Mouse (Mus musculus) hindbrain, embryonic 12.5 days (tissue): ENCODE measurements around the gene Epha10. TPM values are rescaled to one million over a fixed set of nuclear protein-coding genes. Genes with fewer than 3 reads are reported as not detected.

Experiments used
- ATAC-seq: fragments of 200-750 bp; cut with Nextera tagmentation; 2 replicates; pipeline ENCODE4 v1.8.0; 2017; ENCODE audit warnings: moderate TSS enrichment; ENCODE audit not compliant: low FRiP score
- H3K27ac ChIP-seq: fragments of 300-500 bp; sonication (generic); 2 replicates; pipeline ENCODE4 v1.5.1; 2016; ENCODE audit warnings: mild to moderate bottlenecking
- H3K27me3 ChIP-seq: fragments of 300-500 bp; sonication (generic); 2 replicates; pipeline ENCODE4 v1.6.1; 2016; ENCODE audit warnings: mild to moderate bottlenecking
- H3K36me3 ChIP-seq: fragments of 300-500 bp; sonication (generic); 2 replicates; pipeline ENCODE4 v1.6.1; 2016; ENCODE audit warnings: mild to moderate bottlenecking
- H3K4me1 ChIP-seq: fragments of 300-500 bp; sonication (generic); 2 replicates; pipeline ENCODE4 v1.6.1; 2016
- H3K4me2 ChIP-seq: fragments of 300-500 bp; sonication (generic); replicated peaks from 2 replicates; pipeline ENCODE4 v1.6.1; 2016; ENCODE audit warnings: mild to moderate bottlenecking
- H3K4me3 ChIP-seq: fragments of 300-500 bp; sonication (generic); 2 replicates; pipeline ENCODE4 v1.5.1; 2016; ENCODE audit warnings: mild to moderate bottlenecking
- H3K9ac ChIP-seq: fragments of 300-500 bp; sonication (generic); 2 replicates; pipeline ENCODE4 v1.6.1; 2016; ENCODE audit warnings: mild to moderate bottlenecking, moderate library complexity
- H3K9me3 ChIP-seq: fragments of 300-500 bp; sonication (generic); replicated peaks from 2 replicates; pipeline ENCODE4 v1.6.1; 2016; ENCODE audit warnings: mild to moderate bottlenecking
- WGBS: fragments of 180-500 bp; shearing (Covaris S2); methylation state at CpG from one replicate; pipeline ENCODE4 v1.1.7; 2016; 5-methylcytosine and 5-hydroxymethylcytosine counted together
- polyA plus RNA-seq: library from polyadenylated mRNA; unstranded; fragments of >200 nt; fragmentation: Nextera tagmentation; extraction: Ambion mirVana; gene quantifications from 2 replicates; pipeline ENCODE4 v1.2.1, GENCODE M21; 2016

Gene Epha10
- 6.8 and 7.5 TPM in 2 replicates for polyA plus RNA-seq

GRCm38 (mm10) chr4:124880599-124880998, at the start of gene Epha10:
Gene Epha10 (plus strand): TSS chr4:124880899.
- Histone ChIP-seq H3K36me3 (no peaks in the 10 kb centered on the region), H3K4me2 (peak within 1 kb of the TSS; percentile 64), H3K4me1 (peaks cover 28% of the 10 kb centered on the region), H3K9ac (peak within 1 kb of the TSS; percentile 57), H3K4me3 (peak within 1 kb of the TSS; percentile 50), H3K27me3 (peaks cover 56% of the 10 kb centered on the region), H3K9me3 (0 out of 2 replicates have a peak, but pooled peaks cover 6% of the 10 kb centered on the region), H3K27ac (peak within 1 kb of the TSS; percentile 77)
- ATAC-seq: no peak
- 4% methylated on average over 11 of the region's 11 CpGs for WGBS

GRCm38 (mm10) chr4:124832796-124833195, 47.9 kb upstream of the Epha10 start:
- H3K27ac ChIP-seq: no peak overlapping the region
- no peaks in the 10 kb centered on the region for H3K27me3 ChIP-seq
- no peak overlapping the region for H3K4me3 ChIP-seq
- H3K9ac ChIP-seq: no peak overlapping the region
- WGBS: 93% methylated on average over 10 of the region's 10 CpGs
- H3K4me1 ChIP-seq: no peaks in the 10 kb centered on the region
- no peaks in the 10 kb centered on the region for H3K9me3 ChIP-seq
- H3K36me3 ChIP-seq: peaks cover 55% of the 10 kb centered on the region
- ATAC-seq: no peak
- no peak overlapping the region for H3K4me2 ChIP-seq

- Histone ChIP-seq H3K27ac (no peak overlapping the region), H3K9me3 (no peaks in the 10 kb centered on the region; the same call in 1 of the 2 replicates), H3K4me1 (no peaks in the 10 kb centered on the region), H3K36me3 (peaks cover 71% of the 10 kb centered on the region), H3K4me2 (no peak overlapping the region), H3K4me3 (no peak overlapping the region), H3K9ac (no peak overlapping the region), H3K27me3 (no peaks in the 10 kb centered on the region)
- no peak for ATAC-seq
- WGBS: 88% methylated on average over 14 of the region's 14 CpGs
Measured at GRCm38 (mm10) chr4:124838035-124838700, 42.5 kb upstream of the Epha10 start.

- no peak overlapping the region for H3K27ac ChIP-seq
- H3K9ac ChIP-seq: no peak overlapping the region
- H3K27me3 ChIP-seq: no peaks in the 10 kb centered on the region
- H3K36me3 ChIP-seq: peaks cover 70% of the 10 kb centered on the region
- H3K4me2 ChIP-seq: no peak overlapping the region
- no peaks in the 10 kb centered on the region; the same call in 1 of the 2 replicates for H3K9me3 ChIP-seq
- WGBS: 90% methylated on average over 1 of the region's 1 CpGs
- H3K4me3 ChIP-seq: no peak overlapping the region
- H3K4me1 ChIP-seq: no peaks in the 10 kb centered on the region
- no peak for ATAC-seq
Measured at GRCm38 (mm10) chr4:124840998-124841397, 39.7 kb upstream of the Epha10 start.

- no peak overlapping the region for H3K9ac ChIP-seq
- no peaks in the 10 kb centered on the region for H3K27me3 ChIP-seq
- no peak overlapping the region for H3K4me2 ChIP-seq
- no peak overlapping the region for H3K27ac ChIP-seq
- H3K4me3 ChIP-seq: no peak overlapping the region
- ATAC-seq: 0 out of 2 replicates have a peak, but pooled peaks have one; percentile 31
- WGBS: 53% methylated on average over 11 of the region's 11 CpGs
- peaks cover 7% of the 10 kb centered on the region; the same call in 1 of the 2 replicates for H3K4me1 ChIP-seq
- H3K9me3 ChIP-seq: no peaks in the 10 kb centered on the region; the same call in 1 of the 2 replicates
- peaks cover 61% of the 10 kb centered on the region for H3K36me3 ChIP-seq
Measured at GRCm38 (mm10) chr4:124843493-124843892, 37.2 kb upstream of the Epha10 start.

GRCm38 (mm10) chr4:124847573-124847972, 33.1 kb upstream of the Epha10 start:
- Histone ChIP-seq H3K9me3 (no peaks in the 10 kb centered on the region), H3K9ac (no peak overlapping the region), H3K27me3 (no peaks in the 10 kb centered on the region), H3K4me1 (peaks cover 25% of the 10 kb centered on the region), H3K4me2 (no peak overlapping the region), H3K4me3 (0 out of 2 replicates have a peak overlapping the region, but pooled peaks have one; percentile 0), H3K27ac (peak overlapping the region; percentile 17; the same call in 1 of the 2 replicates), H3K36me3 (peaks cover 25% of the 10 kb centered on the region)
- ATAC-seq: no peak
- 4% methylated on average over 8 of the region's 8 CpGs for WGBS

- Histone ChIP-seq H3K36me3 (peaks cover 27% of the 10 kb centered on the region), H3K4me2 (peak overlapping the region; percentile 87), H3K27me3 (no peaks in the 10 kb centered on the region), H3K27ac (peak overlapping the region; percentile 96), H3K9ac (peak overlapping the region; percentile 95), H3K4me1 (peaks cover 29% of the 10 kb centered on the region), H3K9me3 (no peaks in the 10 kb centered on the region), H3K4me3 (peak overlapping the region; percentile 100)
- WGBS: 2% methylated on average over 24 of the region's 24 CpGs
- peak; percentile 48 for ATAC-seq
Measured at GRCm38 (mm10) chr4:124849631-124850260, 31.0 kb upstream of the Epha10 start.

- Histone ChIP-seq H3K4me2 (peak within 1 kb of the TSS; percentile 87), H3K9ac (peak within 1 kb of the TSS; percentile 95), H3K4me3 (peak within 1 kb of the TSS; percentile 100), H3K4me1 (peaks cover 29% of the 10 kb centered on the region), H3K27me3 (no peaks in the 10 kb centered on the region), H3K36me3 (peaks cover 26% of the 10 kb centered on the region), H3K9me3 (no peaks in the 10 kb centered on the region), H3K27ac (peak within 1 kb of the TSS; percentile 96)
- WGBS: under 1% methylated on average over 87 of the region's 90 CpGs
- peak; percentile 96 for ATAC-seq
Measured at GRCm38 (mm10) chr4:124850261-124850913, 30.3 kb upstream of the Epha10 start, which contains the start of gene Yrdc. Gene Yrdc (plus strand): TSS chr4:124850679.

GRCm38 (mm10) chr4:124850933-124851658, 29.6 kb upstream of the Epha10 start, which contains the start of gene 1110065P20Rik:
Gene 1110065P20Rik (minus strand): TSS chr4:124851196.
- Histone ChIP-seq H3K4me1 (peaks cover 29% of the 10 kb centered on the region), H3K27ac (peak within 1 kb of the TSS; percentile 96), H3K9ac (peak within 1 kb of the TSS; percentile 95), H3K9me3 (no peaks in the 10 kb centered on the region), H3K4me3 (peak within 1 kb of the TSS; percentile 100), H3K27me3 (no peaks in the 10 kb centered on the region), H3K4me2 (peak within 1 kb of the TSS; percentile 87), H3K36me3 (peaks cover 30% of the 10 kb centered on the region)
- ATAC-seq: peak; percentile 54
- 1% methylated on average over 67 of the region's 75 CpGs for WGBS

GRCm38 (mm10) chr4:124856294-124856693, 24.4 kb upstream of the Epha10 start:
- Histone ChIP-seq H3K36me3 (peaks cover 55% of the 10 kb centered on the region), H3K9me3 (no peaks in the 10 kb centered on the region), H3K27ac (no peak overlapping the region), H3K27me3 (peaks cover 5% of the 10 kb centered on the region), H3K4me2 (no peak overlapping the region), H3K4me3 (no peak overlapping the region), H3K4me1 (peaks cover 27% of the 10 kb centered on the region), H3K9ac (no peak overlapping the region)
- WGBS: 93% methylated on average over 8 of the region's 8 CpGs
- ATAC-seq: no peak

GRCm38 (mm10) chr4:124858370-124858769, 22.3 kb upstream of the Epha10 start:
- ATAC-seq: no peak
- 73% methylated on average over 5 of the region's 5 CpGs for WGBS
- no peak overlapping the region for H3K9ac ChIP-seq
- peaks cover 15% of the 10 kb centered on the region for H3K27me3 ChIP-seq
- no peak overlapping the region for H3K27ac ChIP-seq
- H3K36me3 ChIP-seq: peaks cover 52% of the 10 kb centered on the region
- H3K9me3 ChIP-seq: no peaks in the 10 kb centered on the region
- no peak overlapping the region for H3K4me2 ChIP-seq
- no peak overlapping the region for H3K4me3 ChIP-seq
- H3K4me1 ChIP-seq: peaks cover 21% of the 10 kb centered on the region
